Comparison of ENCODE assay signal across 17 mouse cellular contexts in genomic region chr2:21956112-21956963, GRCm38 (mm10).
DNase-seq lines count a peak whose midpoint lies in the region; ATAC-seq lines count a peak whose summit lies in the region.
"Had no signal": no experiment of that assay in that cellular context is flagged by ENCODE, and none has a peak within 500 bp of the region (broad histone marks: within the 10 kb centered on the region; RNA-seq: fewer than 3 reads in every experiment).

No protein-coding gene starts in this region.

- peak overlapping the region; percentile 59; the same call in 1 of the 2 replicates for H3K27ac ChIP-seq in forebrain, embryonic 12.5 days
- no peak overlapping the region for H3K27ac ChIP-seq in forebrain, embryonic 10.5 days
- peak overlapping the region; percentile 28 for H3K27ac ChIP-seq in midbrain, embryonic 14.5 days (replicated peaks; ENCODE audit: low read depth, low read length)
- no peak overlapping the region for H3K27ac ChIP-seq in intestine, embryonic 15.5 days
- H3K27ac ChIP-seq: heart, embryonic 13.5 days; limb, embryonic 15.5 days had no signal

- peak; percentile 47 for ATAC-seq in forebrain, embryonic 12.5 days (ENCODE audit: low FRiP score)
- ATAC-seq in megakaryocyte, adult 5-6 weeks (ENCODE audit: poor library complexity, severe bottlenecking) = no peak
- no peak for ATAC-seq in midbrain, embryonic 14.5 days (ENCODE audit: low FRiP score, low TSS enrichment)
- ATAC-seq in intestine, embryonic 15.5 days = no peak
- ATAC-seq: liver, postnatal 0 days had no signal

- H3K4me3 ChIP-seq in forebrain, embryonic 12.5 days (replicated peaks) = no peak overlapping the region
- no peak overlapping the region for H3K4me3 ChIP-seq in forebrain, embryonic 10.5 days
- peak overlapping the region; percentile 46 for H3K4me3 ChIP-seq in megakaryocyte, embryonic 14.5 days (replicated peaks)
- no peak overlapping the region for H3K4me3 ChIP-seq in midbrain, embryonic 14.5 days (replicated peaks; ENCODE audit: low read depth, low read length)
- no peak overlapping the region for H3K4me3 ChIP-seq in intestine, embryonic 15.5 days (replicated peaks)
- H3K4me3 ChIP-seq: heart, embryonic 13.5 days; limb, embryonic 15.5 days; myocyte had no signal

- H3K36me3 ChIP-seq in forebrain, embryonic 12.5 days (replicated peaks) = no peaks in the 10 kb centered on the region
- H3K36me3 ChIP-seq in forebrain, embryonic 10.5 days (replicated peaks) = no peaks in the 10 kb centered on the region
- no peaks in the 10 kb centered on the region for H3K36me3 ChIP-seq in megakaryocyte, embryonic 14.5 days (replicated peaks; ENCODE audit: low read length)
- no peaks in the 10 kb centered on the region for H3K36me3 ChIP-seq in midbrain, embryonic 14.5 days (ENCODE audit: control insufficient read depth, insufficient read depth, low read length)
- no peaks in the 10 kb centered on the region for H3K36me3 ChIP-seq in intestine, embryonic 15.5 days
- H3K36me3 ChIP-seq: heart, embryonic 13.5 days; limb, embryonic 15.5 days had no signal

- WGBS in forebrain, embryonic 12.5 days = 63% methylated on average over 3 of the region's 3 CpGs
- WGBS in forebrain, embryonic 10.5 days = 83% methylated on average over 3 of the region's 3 CpGs
- 66% methylated on average over 3 of the region's 3 CpGs for WGBS in midbrain, embryonic 14.5 days
- WGBS in intestine, embryonic 15.5 days = 63% methylated on average over 3 of the region's 3 CpGs

- no peak for DNase-seq in forebrain, embryonic 10.5 days (ENCODE audit: extremely low spot score, low spot score)
- DNase-seq in midbrain, embryonic 14.5 days = no peak
- DNase-seq in right cerebral cortex, postnatal 25 days = no peak
- DNase-seq in cerebellum, postnatal 4 days (ENCODE audit: low spot score in 2 of 2) = no peak
- DNase-seq: adrenal gland, adult 2 months; cerebellum, adult 9-10 months; liver, postnatal 0 days; lung, postnatal 14 days; right cerebral cortex, adult 18-20 months; thymus, postnatal 14 days had no signal

- H3K4me2 ChIP-seq in forebrain, embryonic 12.5 days = no peak overlapping the region
- H3K4me2 ChIP-seq in midbrain, embryonic 14.5 days (ENCODE audit: low read length) = no peak overlapping the region
- no peak overlapping the region for H3K4me2 ChIP-seq in intestine, embryonic 15.5 days (replicated peaks)
- H3K4me2 ChIP-seq: heart, embryonic 13.5 days; limb, embryonic 15.5 days had no signal

- no peak overlapping the region for H3K9ac ChIP-seq in forebrain, embryonic 12.5 days
- H3K9ac ChIP-seq in midbrain, embryonic 14.5 days (replicated peaks; ENCODE audit: low read length) = no peak overlapping the region
- no peak overlapping the region for H3K9ac ChIP-seq in intestine, embryonic 15.5 days
- H3K9ac ChIP-seq: heart, embryonic 13.5 days; limb, embryonic 15.5 days; liver, postnatal 0 days had no signal

- H3K9me3 ChIP-seq in forebrain, embryonic 12.5 days = no peaks in the 10 kb centered on the region
- no peaks in the 10 kb centered on the region for H3K9me3 ChIP-seq in forebrain, embryonic 10.5 days
- H3K9me3 ChIP-seq in megakaryocyte, embryonic 14.5 days = no peaks in the 10 kb centered on the region
- H3K9me3 ChIP-seq in midbrain, embryonic 14.5 days (ENCODE audit: control insufficient read depth, low read length) = no peaks in the 10 kb centered on the region
- no peaks in the 10 kb centered on the region for H3K9me3 ChIP-seq in intestine, embryonic 15.5 days
- H3K9me3 ChIP-seq: heart, embryonic 13.5 days; limb, embryonic 15.5 days had no signal

- H3K4me1 ChIP-seq in forebrain, embryonic 12.5 days = peaks cover 9% of the 10 kb centered on the region; the same call in 1 of the 2 replicates
- H3K4me1 ChIP-seq in forebrain, embryonic 10.5 days = peaks cover 6% of the 10 kb centered on the region
- peaks cover 15% of the 10 kb centered on the region for H3K4me1 ChIP-seq in megakaryocyte, embryonic 14.5 days
- H3K4me1 ChIP-seq in midbrain, embryonic 14.5 days (ENCODE audit: control insufficient read depth, insufficient read depth, low read length) = peaks cover 8% of the 10 kb centered on the region
- no peaks in the 10 kb centered on the region for H3K4me1 ChIP-seq in intestine, embryonic 15.5 days (replicated peaks)
- H3K4me1 ChIP-seq: limb, embryonic 15.5 days had no signal

- H3K27me3 ChIP-seq in forebrain, embryonic 12.5 days = no peaks in the 10 kb centered on the region
- no peaks in the 10 kb centered on the region for H3K27me3 ChIP-seq in forebrain, embryonic 10.5 days (ENCODE audit: poor library complexity, severe bottlenecking)
- H3K27me3 ChIP-seq in megakaryocyte, embryonic 14.5 days (replicated peaks) = no peaks in the 10 kb centered on the region
- no peaks in the 10 kb centered on the region for H3K27me3 ChIP-seq in midbrain, embryonic 14.5 days (ENCODE audit: control insufficient read depth, insufficient read depth, low read length)
- no peaks in the 10 kb centered on the region for H3K27me3 ChIP-seq in intestine, embryonic 15.5 days (replicated peaks)
- H3K27me3 ChIP-seq: heart, embryonic 13.5 days; limb, embryonic 15.5 days had no signal

Comparison
In these comparisons a context has a peak if more than half of its experiments do, and no peak if none do; other contexts are left out.
1. H3K27ac ChIP-seq: peak in forebrain, embryonic 12.5 days (single experiment) and midbrain, embryonic 14.5 days (single experiment); none in forebrain, embryonic 10.5 days (single experiment) and intestine, embryonic 15.5 days (single experiment).